Mouse (Mus musculus): Measurements from ENCODE around the gene Vmn1r210. TPM values are rescaled to one million over a fixed set of nuclear protein-coding genes. Genes with fewer than 3 reads are reported as not detected.
"Not testable (repeated sequence)": the region's sequence is repeated elsewhere in the genome, so short reads cannot be mapped to it uniquely, and the experiment has no call there.

The Vmn1r210 gene
- polyA plus RNA-seq (2016; fragmentation: Nextera tagmentation; extraction: Ambion mirVana) = not detected in 2 replicates

GRCm38 (mm10) chr13:22831248-22831647 is at the start of gene Vmn1r210:
TSS of gene Vmn1r210 (minus strand) at chr13:22831348.
- no peaks in the 10 kb centered on the region for H3K9me3 ChIP-seq (replicated peaks)
- 0 out of 2 replicates have a peak, but pooled peaks cover 3% of the 10 kb centered on the region for H3K4me1 ChIP-seq
- H3K27ac ChIP-seq = no peak within 1 kb of the TSS
- no peak within 1 kb of the TSS for H3K4me3 ChIP-seq
- no peaks in the 10 kb centered on the region for H3K27me3 ChIP-seq (ENCODE audit: low read depth, poor library complexity, severe bottlenecking)
- no peaks in the 10 kb centered on the region for H3K36me3 ChIP-seq
- WGBS = 67% methylated on average over 4 of the region's 4 CpGs
- no peak for DNase-seq (ENCODE audit: low spot score)

- WGBS = 100% methylated on average over 1 of the region's 1 CpGs
- no peak for DNase-seq (ENCODE audit: low spot score)
- Histone ChIP-seq H3K27me3 (ENCODE audit: low read depth, poor library complexity, severe bottlenecking) (no peaks in the 10 kb centered on the region), H3K4me3 (no peak overlapping the region), H3K27ac (no peak overlapping the region), H3K9me3 (replicated peaks) (no peaks in the 10 kb centered on the region), H3K4me1 (no peaks in the 10 kb centered on the region), H3K36me3 (no peaks in the 10 kb centered on the region)
Measured at GRCm38 (mm10) chr13:22879257-22879656, 48.1 kb upstream of the Vmn1r210 start.

- DNase-seq (ENCODE audit: low spot score) = no peak
- H3K4me1 ChIP-seq = no peaks in the 10 kb centered on the region
- no peak within 1 kb of the TSS for H3K4me3 ChIP-seq
- 79% methylated on average over 1 of the region's 1 CpGs for WGBS
- H3K36me3 ChIP-seq = no peaks in the 10 kb centered on the region
- no peak within 1 kb of the TSS for H3K27ac ChIP-seq
- H3K9me3 ChIP-seq (replicated peaks) = no peaks in the 10 kb centered on the region
- H3K27me3 ChIP-seq (ENCODE audit: low read depth, poor library complexity, severe bottlenecking) = no peaks in the 10 kb centered on the region
Measured at GRCm38 (mm10) chr13:22857461-22857860, 26.3 kb upstream of the Vmn1r210 start, which contains the start of gene Vmn1r211. TSS of gene Vmn1r211 (minus strand) at chr13:22857561.

GRCm38 (mm10) chr13:22854760-22855159 is 23.6 kb upstream of the Vmn1r210 start:
- 78% methylated on average over 4 of the region's 4 CpGs for WGBS
- no peaks in the 10 kb centered on the region for H3K36me3 ChIP-seq
- DNase-seq (ENCODE audit: low spot score) = no peak

DNA sequence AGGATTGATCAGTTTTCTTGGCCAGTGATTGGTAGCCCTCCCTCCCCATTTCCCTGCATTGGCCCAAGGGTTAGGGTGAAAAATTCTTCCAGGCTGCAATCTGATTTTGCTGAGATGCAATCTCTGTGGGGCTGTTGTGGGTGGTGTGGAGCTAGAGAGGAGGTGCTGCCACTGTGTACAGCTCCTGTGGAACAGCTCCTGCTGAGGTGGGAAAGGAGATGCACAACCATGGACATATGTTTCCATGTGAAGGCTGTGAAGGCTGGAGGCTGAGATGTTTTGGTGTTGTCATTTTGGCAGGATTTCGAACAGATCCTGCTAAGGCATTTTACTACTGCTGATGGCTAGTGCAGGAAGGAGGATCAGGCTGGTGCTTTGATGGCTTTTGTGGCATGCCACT is 15.7 kb upstream of the Vmn1r210 start:
- Histone ChIP-seq H3K27ac (no peak overlapping the region), H3K4me1 (no peaks in the 10 kb centered on the region), H3K36me3 (no peaks in the 10 kb centered on the region), H3K4me3 (no peak overlapping the region), H3K9me3 (replicated peaks) (no peaks in the 10 kb centered on the region), H3K27me3 (ENCODE audit: low read depth, poor library complexity, severe bottlenecking) (no peaks in the 10 kb centered on the region)
- 81% methylated on average over 1 of the region's 1 CpGs for WGBS
- DNase-seq (ENCODE audit: low spot score) = no peak

More at GRCm38 (mm10) chr13:22854760-22855159, 23.6 kb upstream of the Vmn1r210 start:
- Histone ChIP-seq H3K27me3 (ENCODE audit: low read depth, poor library complexity, severe bottlenecking) (no peaks in the 10 kb centered on the region), H3K4me3 (no peak overlapping the region), H3K27ac (no peak overlapping the region), H3K9me3 (replicated peaks) (no peaks in the 10 kb centered on the region), H3K4me1 (no peaks in the 10 kb centered on the region)

DNA sequence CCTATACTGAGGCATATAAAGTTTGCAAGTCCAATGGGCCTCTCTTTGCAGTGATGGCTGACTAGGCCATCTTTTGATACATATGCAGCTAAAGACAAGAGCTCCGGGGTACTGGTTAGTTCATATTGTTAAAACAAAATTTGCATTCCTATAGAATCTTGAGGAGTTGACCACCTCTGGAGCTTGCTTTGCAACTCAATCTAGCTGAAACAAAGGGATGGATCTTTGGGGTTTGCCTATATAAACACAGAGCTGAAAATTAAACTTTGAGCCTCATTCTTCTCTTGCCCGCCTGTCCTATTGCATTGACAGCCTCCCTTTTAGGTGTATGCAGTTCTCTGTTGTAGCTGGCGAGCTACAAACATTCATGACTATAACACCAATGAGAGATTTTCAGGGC is 13.2 kb upstream of the Vmn1r210 start:
- H3K36me3 ChIP-seq; H3K27me3 ChIP-seq (ENCODE audit: low read depth, poor library complexity, severe bottlenecking); H3K4me1 ChIP-seq; H3K27ac ChIP-seq; H3K4me3 ChIP-seq; DNase-seq (ENCODE audit: low spot score); H3K9me3 ChIP-seq (replicated peaks): not testable (repeated sequence)
- 76% methylated on average over 3 of the region's 3 CpGs for WGBS

- H3K27ac ChIP-seq; H3K4me3 ChIP-seq; H3K36me3 ChIP-seq; H3K9me3 ChIP-seq (replicated peaks); DNase-seq (ENCODE audit: low spot score); H3K27me3 ChIP-seq (ENCODE audit: low read depth, poor library complexity, severe bottlenecking); H3K4me1 ChIP-seq: not testable (repeated sequence)
- 39% methylated on average over 7 of the region's 7 CpGs for WGBS
Measured at GRCm38 (mm10) chr13:22829395-22829794, 1.8 kb downstream of the Vmn1r210 start.

DNA sequence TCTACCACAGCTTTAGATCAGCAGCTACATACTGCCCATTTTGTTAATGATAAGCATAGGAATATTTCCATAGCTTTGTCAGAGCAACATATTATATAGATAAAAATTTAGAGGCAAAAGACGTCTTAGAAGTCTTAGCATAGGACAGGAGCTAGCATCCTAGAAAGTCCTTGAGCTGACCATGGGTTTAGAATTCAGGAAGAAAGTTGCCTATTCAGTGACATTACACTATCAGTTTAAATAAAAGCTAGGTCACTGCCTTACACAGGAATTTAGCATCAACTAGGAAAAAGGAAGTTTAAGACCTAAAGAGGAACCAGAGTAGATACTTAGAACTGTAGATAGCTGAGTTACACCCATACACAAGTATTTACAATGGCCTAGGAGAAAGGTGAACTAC is 9.5 kb downstream of the Vmn1r210 start:
- not testable (repeated sequence) for H3K9me3 ChIP-seq (replicated peaks); H3K27me3 ChIP-seq (ENCODE audit: low read depth, poor library complexity, severe bottlenecking)
- WGBS = 90% methylated on average over 1 of the region's 1 CpGs

GRCm38 (mm10) chr13:22809582-22809981 is 21.6 kb downstream of the Vmn1r210 start, which contains the start of gene Vmn1r209:
TSS of gene Vmn1r209 (minus strand) at chr13:22809682.
- H3K36me3 ChIP-seq; H3K4me1 ChIP-seq; DNase-seq (ENCODE audit: low spot score): not testable (repeated sequence)

More for the DNA sequence above, 9.5 kb downstream of the Vmn1r210 start:
- H3K4me1 ChIP-seq; H3K4me3 ChIP-seq; H3K27ac ChIP-seq; H3K36me3 ChIP-seq; DNase-seq (ENCODE audit: low spot score): not testable (repeated sequence)

GRCm38 (mm10) chr13:22788096-22788495 is 43.1 kb downstream of the Vmn1r210 start:
- 86% methylated on average over 3 of the region's 3 CpGs for WGBS
- not testable (repeated sequence) for H3K27me3 ChIP-seq (ENCODE audit: low read depth, poor library complexity, severe bottlenecking); H3K9me3 ChIP-seq (replicated peaks); H3K27ac ChIP-seq; H3K4me3 ChIP-seq; DNase-seq (ENCODE audit: low spot score); H3K36me3 ChIP-seq; H3K4me1 ChIP-seq

More at GRCm38 (mm10) chr13:22809582-22809981, 21.6 kb downstream of the Vmn1r210 start, which contains the start of gene Vmn1r209:
- not testable (repeated sequence) for H3K27ac ChIP-seq; H3K4me3 ChIP-seq; H3K27me3 ChIP-seq (ENCODE audit: low read depth, poor library complexity, severe bottlenecking); H3K9me3 ChIP-seq (replicated peaks)

GRCm38 (mm10) chr13:22784159-22784558 is 47.0 kb downstream of the Vmn1r210 start:
- not testable (repeated sequence) for H3K9me3 ChIP-seq (replicated peaks); H3K27ac ChIP-seq; H3K36me3 ChIP-seq; H3K4me1 ChIP-seq; DNase-seq (ENCODE audit: low spot score); H3K27me3 ChIP-seq (ENCODE audit: low read depth, poor library complexity, severe bottlenecking); H3K4me3 ChIP-seq

- no CpG with 5 or more reads among the region's 7 CpGs for WGBS
- H3K4me1 ChIP-seq; H3K4me3 ChIP-seq; H3K27me3 ChIP-seq (ENCODE audit: low read depth, poor library complexity, severe bottlenecking); DNase-seq (ENCODE audit: low spot score); H3K36me3 ChIP-seq; H3K9me3 ChIP-seq (replicated peaks); H3K27ac ChIP-seq: not testable (repeated sequence)
Measured at GRCm38 (mm10) chr13:22777300-22777699, 53.8 kb downstream of the Vmn1r210 start, which contains the start of gene Vmn1r208. TSS of gene Vmn1r208 (minus strand) at chr13:22777400.
